Mouse (Mus musculus) frontal cortex, postnatal 36 days (tissue): ENCODE results near the gene Hint3.
"Not testable (repeated sequence)": the region's sequence is repeated elsewhere in the genome, so short reads cannot be mapped to it uniquely, and the experiment has no call there.

Experiments used
- DNase-seq, 2 experiments: peaks; one replicate each; pipeline ENCODE4 v3.0.0; 2022; ENCODE audit warnings: low spot score in 2 of 2

Hint3 gene

DNA sequence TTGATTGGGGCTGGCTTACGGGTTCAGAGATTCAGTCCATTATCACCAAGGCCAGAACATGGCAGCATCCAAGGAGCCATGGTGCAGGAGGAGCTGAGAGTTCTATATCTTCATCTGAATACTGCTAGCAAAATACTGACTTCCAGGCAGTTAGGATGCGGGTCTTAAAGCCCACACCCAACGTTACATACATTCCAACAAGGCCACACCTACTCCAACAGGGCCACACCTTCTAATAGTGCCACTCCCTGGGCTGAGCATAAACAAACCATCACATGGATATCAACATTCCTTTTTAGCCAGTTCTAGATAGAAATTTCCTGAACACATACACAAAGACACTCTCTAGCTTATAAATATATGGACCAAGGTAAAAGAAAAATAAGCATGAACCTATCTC is at the start of gene Hint3:
Hint3 (minus strand) TSS at position 120 of the 400 bp plus-strand sequence.
- DNase-seq = no peak

DNA sequence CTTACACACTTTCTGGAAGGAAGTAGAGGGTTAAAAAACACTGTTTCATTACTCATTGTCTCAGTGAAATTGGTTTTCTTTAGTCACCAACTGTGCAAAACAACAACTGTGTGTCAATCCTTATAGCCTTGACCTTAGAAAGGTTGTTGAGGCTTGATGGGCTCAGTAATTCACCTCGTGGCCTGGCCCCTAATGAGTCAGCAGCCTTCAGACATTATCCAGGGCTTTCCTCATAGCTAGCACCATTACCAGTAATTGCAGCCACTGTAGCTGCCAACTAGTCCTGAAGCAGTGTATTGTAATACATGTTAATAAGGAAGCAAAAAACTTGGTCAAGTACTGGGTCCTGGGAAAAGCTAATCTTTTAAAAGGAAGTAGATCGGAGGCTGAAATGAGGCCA is 48.6 kb upstream of the Hint3 start:
- DNase-seq = no peak

DNA sequence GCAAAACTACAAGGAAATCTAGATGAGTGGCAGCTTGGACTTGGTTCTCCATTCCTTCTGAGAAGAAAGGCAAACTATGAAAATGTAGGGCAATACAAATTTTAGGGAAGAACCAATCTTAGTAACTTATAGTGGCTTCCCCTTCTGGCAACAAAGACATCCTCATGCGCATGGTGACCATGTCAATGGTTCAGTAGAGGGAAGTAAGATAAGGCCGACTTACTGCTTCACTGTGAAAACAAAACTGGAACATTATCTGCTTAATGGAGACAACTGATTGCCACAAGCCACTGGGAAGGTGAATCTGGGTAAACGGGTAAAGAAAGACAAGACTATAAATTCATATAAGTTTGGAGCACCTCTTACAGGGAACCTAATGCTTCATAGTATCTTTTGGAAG is 45.4 kb upstream of the Hint3 start:
- no peak for DNase-seq

DNA sequence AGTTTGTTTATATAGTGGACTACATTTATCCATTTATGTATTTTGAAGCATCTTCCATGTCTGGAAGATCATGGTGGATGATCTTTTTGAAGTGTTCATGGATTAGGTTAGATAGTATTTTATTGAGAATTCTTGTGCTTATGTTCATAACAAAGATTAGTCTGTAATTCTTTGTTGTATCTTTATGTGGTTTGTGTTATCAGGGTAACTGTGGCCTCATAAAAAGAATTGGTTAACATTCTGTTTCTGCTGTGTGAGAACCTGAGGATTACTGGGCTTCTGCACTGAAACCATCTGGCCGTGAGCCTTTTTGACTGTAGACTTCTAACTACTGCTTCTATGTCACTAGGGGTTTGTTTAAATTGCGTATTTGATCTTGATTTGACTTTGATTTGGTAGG is 37.1 kb upstream of the Hint3 start:
- DNase-seq = no peak

DNA sequence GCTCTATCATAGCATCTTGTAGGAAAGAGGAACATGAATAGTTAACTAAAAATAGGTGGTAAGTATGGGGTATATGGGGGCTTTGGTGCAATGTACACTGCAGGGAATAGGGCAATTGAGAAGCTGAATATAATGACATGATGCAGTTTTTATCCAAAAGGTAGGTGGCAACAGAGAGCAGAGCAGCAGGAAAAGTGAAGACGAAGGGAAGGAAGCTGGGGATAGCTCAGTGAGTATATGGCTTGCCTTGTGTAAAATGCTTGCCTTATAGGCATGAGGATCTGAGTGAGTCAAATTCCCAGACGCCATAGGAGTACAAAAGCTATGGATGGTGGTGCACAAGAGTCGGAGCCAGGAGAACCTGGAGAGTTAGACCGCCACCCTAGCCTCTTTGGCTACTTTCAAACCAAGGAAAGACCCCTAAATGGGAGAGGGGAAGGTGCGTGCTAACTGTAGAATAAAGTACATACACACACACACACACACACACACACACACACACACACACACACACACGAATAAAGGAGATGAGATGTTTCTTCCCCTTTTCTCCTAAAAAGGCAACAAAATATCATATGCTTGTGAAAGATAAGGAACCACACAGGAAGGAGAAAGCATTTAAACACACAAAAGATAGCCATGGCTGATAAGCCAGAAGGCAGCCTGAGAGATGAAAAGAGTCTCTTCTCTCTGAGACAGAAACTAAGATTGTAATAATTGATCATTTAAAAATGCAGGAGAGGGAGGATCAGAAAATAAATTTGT is 31.3 kb upstream of the Hint3 start:
- DNase-seq = peak in 1 of 2 experiments; percentile 11

DNA sequence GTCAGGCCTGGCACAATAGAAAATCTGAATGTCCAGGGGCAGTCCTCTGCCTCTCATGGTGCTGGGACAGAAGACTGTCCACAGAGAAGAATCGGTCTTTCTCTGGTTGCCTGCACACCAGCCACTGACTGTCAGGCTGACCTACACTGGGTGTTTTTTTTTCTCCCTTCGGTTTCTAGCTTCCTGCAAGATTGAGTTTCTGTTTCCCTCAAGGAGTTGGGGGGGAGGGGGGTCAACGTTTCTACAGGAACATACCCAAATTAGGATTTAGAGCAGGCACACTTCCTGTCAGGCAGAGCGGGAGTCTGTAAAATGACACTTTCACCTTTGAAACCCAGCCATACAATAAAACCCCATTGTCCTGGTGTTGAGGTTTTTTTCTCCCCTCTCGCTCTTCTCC is 26.2 kb upstream of the Hint3 start:
- DNase-seq = no peak

DNA sequence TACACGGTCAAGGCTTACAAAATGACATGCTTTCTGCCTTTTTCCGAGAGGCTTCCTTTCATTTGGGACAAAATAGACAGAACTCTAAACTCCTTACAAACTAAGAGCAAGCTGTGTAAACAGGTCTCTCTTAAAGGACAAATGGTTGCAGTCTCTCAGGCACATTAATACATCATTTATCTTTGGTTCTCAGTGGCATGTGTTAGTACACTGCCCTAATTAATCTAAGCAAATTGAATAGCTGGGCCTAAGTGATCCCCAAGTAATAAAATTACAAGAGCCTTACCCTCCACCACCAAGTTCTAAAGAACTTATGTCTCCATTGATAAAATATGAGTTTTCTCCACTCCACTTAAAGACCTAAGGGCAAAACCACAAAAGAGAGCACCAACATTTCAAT is 18.2 kb upstream of the Hint3 start:
- no peak for DNase-seq

DNA sequence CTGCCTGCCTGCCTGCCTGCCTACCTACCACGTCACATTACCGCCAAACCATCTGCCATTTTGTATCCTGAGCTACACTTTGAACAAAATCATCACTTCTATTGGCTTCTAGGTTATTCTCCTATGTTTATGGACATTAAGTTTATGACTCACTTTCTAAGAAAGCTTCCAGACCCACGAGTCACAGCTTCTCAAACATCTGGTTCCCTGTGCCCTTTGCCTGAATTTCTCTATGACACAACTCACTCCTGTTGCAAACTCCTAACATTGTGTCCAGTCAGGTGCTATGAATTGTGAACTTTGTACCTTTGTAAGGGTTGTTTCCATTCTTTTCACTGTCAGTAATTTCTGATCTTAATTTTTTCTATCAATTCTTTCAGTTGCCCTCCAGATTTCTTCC is 8.8 kb upstream of the Hint3 start:
- no peak for DNase-seq

DNA sequence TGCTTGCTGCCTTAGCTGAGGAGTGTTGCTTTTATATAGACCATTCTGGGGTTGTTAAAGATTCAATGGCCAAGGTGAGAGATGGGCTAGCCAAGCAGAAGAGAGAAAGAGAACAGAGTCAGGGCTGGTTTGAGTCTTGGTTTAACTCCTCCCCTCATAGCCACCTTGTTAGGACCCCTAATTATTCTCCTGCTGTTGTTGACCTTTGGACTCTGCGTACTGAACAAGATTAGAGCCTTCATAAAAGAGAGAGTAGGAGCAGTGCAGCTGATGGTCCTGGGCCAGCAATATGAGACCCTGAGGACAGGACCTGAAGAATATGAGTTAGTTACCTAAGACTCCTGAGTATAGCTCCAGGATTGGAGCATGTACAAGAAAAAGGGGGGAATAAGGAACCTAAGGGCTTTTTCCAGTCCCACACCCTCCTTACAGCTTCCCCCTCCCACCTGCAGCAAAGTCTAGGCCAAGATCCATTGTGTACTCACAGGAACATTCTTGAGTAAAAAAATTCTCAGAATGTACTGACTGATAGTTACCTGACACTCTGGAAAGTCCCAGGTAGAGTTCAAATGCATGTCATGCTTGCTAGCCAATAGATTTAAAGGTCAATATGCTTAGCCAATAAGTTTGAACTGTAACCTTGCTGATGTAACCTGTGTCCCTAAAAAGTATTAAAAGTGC is 7.2 kb upstream of the Hint3 start:
- not testable (repeated sequence) for DNase-seq

DNA sequence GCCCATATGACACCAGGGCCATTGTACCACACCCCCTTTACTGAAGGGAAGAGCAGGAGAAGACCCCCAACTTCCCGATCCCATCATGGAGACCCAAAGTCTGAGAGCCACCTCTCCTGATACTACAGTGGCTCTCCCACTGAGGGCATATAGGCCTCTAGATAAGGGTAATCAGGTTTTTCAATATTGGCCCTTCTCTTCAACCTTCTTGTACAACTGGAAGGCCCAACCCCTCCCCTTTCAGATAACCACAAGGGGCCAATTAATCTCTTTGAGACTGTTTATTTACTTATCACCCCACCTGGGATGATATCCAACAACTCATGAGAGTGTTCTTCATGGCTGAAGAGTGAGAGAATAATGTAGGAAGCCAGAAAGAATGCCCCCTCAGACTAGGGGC is 3.3 kb upstream of the Hint3 start:
- DNase-seq = no peak

DNA sequence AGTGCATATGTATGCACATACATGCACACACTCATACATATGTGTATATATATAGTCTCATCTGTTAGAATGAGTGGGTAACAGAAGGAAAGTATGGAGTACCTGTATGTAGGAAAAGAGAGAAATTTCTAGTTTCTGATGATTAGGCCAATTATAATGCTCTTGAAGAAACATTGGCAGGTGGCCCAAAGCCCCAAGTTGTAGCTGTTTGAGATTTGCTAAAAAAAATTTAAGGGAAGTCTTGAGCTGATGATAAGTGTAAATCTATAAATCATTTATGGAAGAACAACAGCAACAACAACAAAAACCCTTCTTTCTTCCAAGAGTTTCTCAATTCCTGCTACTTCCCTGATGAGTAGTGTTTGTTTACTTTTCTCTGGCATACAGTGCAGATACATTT is 545 bp upstream of the Hint3 start:
- no peak for DNase-seq

DNA sequence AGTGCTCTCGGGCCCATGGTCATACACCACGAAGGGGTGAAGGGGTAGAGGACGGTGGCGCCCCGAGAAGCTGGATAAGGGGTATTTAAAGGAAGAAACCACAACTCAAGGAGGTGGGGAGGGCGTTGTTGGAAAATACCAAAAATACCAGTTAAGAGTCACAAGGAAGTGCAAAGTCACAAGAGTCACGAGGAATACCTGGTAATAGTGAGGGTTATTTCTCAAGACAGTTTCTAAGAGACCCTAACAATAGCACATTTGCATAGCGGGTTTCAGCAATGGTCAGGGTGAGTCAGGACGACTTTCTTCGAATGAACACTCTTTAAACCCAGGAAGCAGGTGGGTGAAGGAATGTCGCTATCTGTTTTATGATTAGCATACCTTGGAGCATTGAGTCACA is 988 bp downstream of the Hint3 start:
- not testable (repeated sequence) for DNase-seq

DNA sequence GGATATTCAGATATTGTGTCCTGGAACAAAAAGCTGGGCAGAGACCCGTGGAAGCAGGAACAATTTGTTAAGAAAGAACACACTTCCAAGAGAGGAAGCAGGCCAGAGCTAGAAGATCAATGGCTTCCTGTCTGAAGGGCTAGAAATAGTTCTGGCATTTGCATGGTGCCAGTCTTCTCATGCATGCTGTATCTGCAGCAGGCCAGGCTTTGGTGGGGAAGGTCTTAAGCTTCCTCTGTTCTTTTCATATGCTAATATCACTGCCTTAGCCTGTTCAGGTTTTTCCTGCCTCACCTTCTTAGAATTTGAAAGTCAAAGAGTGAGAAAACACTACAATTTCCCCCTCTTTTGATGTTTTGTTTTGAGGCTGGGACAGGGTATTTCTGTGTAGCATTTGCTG is 1.9 kb downstream of the Hint3 start:
- no peak for DNase-seq

DNA sequence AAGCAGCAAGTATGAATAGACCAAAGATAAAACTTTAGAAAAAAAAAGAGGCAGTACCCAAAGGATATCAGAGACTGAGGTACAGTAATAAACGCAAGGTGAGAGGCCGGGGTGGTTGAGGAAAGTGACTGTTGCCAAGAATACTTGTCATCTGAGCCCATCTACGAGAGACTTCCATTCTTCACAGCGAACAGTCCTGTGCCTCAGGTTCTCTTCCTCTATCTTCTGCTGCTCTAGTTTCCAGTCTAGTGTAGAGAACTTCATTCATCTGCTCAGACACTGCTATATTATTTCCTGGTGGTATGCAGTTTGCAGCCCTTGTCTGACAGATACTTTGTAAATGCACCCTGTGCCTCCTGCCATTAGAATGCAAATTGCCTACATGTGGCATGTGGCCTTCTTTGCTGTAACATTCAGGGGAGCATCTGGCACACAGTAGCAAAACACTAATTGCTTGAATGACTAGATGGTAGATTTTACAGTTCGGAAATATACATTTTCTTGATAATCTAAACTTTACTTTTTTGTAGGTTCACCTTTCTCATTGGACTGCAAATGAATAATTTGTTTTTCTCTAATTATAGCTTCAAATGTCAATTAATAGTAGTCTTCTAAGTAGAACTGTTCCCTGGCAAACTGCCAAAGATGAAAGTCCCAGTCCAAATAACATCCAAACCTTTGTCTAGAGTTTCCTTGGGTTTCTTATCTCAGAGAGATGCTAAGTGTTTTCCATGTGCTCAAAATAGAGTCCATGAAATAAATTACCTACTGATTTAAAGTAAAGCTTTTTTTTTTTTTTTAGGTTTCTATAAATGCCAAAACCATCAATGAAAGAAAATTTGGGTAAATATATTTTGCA is 5.0 kb downstream of the Hint3 start:
- DNase-seq = no peak

DNA sequence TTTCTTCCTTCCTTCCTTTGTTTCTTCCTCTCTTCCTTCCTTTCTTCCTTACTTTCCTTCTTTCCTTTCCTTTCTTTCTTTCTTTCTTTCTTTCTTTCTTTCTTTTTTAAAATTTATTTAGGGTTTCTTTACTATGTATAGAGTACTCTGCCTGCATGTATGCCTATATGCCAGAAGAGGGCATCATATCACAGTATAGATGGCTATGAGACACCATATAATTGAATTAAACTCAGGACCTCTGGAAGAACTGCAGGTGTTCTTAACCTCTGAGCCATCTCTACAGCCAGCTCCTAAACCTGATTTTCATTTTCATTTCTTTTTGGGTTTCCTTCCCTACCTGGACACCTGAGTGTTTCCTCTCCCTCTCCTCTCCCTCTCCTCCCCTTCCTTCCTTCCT is 6.5 kb downstream of the Hint3 start:
- no peak for DNase-seq

DNA sequence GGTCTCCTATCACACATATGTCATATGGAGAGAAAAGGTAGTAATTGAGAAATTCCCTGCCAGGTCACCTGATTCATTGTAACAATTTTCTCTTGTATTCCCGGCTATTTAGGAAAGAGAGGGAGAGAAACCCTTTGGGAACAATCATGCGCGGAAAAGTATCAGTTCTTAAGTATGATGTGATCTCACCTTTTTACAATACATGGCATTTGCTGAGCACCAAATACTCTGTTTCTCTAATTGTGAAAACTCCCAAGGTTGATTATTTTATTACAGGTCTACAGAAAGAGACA is 10.6 kb downstream of the Hint3 start:
- DNase-seq = no peak

DNA sequence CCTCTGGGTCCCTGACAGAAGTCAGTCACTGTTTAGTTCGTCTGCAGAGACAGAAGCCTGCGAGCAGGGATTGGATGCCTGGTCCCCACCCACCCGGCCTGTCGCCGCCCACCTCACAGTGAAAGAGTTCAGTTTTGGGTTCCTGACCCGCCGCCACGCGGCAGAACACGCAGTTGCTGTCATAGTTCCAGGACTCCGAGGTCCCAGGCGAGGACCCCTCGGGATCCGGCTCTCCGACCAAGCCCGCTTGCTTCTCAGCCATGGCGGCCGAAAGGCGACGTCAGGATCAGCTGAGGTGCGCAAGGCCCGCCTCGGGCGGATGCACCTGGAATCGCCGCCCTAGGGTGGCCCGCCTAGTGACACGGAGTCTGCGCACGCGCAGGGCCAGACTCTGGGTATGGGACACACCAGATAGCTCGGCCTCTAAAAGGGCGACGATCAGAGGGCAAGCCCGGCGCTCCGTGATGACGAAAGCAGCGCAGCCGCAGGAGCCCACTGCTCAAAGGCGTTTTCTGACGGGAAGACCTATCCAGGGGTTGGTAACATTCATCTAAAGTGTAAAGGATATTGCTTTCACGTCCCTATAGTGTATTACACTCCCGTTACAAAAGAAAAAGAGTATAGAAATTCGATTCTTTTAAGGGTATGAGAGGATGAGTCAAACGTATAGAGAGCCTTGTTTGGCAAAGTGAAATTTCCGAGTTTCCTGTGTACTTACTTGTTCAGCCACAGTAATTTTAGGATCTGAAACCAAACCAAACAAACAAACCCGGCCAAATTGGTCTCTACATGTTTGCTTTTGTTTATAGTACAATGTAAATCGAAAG is 11.1 kb downstream of the Hint3 start:
- peak; percentile 99 to 100 for DNase-seq

DNA sequence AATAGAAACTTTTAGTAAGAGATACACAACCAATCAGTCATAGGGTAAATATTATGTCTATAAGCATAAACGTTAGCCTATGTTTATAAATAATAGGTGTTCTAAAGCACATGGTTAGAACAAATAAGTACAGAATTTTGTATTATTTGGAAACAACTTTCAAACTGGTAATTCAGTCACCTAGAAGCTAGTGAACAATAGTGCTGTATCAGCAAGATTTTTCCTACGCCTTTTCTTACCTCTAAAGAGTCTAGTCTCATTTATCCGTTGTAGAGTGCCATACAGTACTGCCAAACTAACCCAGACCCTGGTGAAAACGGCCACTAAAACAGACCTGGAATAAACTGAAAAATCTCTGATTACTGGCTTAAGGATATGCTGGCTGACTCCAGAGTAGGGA is 16.4 kb downstream of the Hint3 start:
- DNase-seq = no peak

DNA sequence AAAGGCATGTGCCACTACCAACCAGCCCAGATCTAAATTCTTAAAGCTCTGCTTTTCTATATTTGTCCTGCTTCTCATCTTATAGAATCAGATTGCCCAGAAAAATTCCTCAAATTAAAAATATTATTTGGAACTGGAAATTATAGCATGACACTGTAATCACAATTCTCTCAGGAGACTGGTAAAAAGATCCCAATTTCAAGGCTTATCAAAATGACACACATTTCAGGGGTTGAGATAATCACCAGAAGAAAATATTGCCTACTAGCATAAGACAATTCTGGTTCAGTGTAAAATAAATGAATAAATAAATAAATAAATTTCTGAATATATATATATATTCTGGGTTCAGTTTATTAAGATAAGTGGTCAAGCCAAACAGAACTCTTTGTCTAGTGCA is 19.8 kb downstream of the Hint3 start:
- DNase-seq = no peak

DNA sequence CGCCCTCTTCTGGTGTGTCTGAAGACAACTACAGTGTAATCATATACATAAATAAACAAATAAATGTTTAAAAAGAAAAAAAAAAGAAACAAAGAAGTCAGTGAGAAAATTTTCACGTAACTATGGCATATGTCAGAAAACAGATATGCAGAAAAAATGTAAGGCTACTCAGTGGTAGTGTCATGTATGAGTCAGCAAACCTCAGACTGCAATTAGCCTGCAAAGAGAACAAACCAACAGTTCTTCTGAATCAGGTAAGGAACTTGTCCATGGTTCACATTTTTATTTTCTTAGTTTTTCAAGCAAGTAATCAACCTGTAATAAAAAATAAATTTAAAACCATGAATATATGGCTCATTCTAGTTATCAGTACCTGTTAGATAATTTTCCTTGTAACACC is 21.3 kb downstream of the Hint3 start:
- DNase-seq = no peak

DNA sequence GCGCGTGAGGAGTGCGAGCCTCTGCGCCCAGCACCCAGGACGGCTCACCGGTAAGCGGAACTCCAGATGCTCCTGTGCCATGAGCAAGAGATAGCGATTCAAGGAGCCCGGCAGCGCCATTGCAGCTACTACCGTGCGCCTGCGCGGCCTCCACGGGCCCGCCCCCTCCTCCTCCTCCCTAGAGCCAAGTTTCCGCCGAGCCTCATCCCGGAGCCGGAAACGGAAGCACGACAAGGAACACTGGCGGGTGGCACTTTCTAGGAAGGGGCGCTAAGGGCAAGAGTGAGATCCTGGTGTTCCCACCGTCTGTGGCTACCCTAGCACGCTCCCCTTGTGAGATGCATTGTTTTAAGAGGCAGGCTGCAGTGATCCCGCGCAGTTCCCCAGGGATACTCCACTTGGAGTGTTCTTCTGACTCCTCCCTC is 28.9 kb downstream of the Hint3 start, which contains the start of gene Trmt11:
Trmt11 (minus strand) TSS at position 208 of the 425 bp plus-strand sequence.
- DNase-seq = peak; percentile 91 to 92

DNA sequence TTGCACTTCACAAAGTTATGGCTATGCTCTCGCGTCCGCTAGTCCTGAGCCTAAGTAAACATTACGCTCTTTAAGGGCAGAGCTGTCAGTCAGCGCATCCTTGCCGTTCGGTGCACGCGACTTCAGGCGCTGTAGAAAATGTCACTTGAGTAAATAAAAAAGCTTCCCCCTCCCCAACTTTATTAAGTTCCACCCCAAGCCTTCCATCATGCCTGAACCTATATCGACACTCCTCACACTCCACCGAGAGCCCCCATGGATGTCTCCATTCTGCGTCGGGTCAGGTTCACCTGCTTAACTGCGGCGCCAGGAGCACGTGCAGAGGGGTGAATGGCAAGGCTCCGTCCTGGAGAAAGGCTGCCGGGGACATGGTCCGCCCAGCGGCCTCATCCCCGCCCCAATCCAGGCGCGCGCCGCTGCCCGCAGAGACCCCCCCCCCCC is 29.3 kb downstream of the Hint3 start:
- DNase-seq = peak in 1 of 2 experiments; percentile 13
